Mouse (Mus musculus): Measurements from ENCODE around the gene Trap1a. TPM values are rescaled to one million over a fixed set of nuclear protein-coding genes. Genes with fewer than 3 reads are reported as not detected.

The Trap1a gene
- polyA plus RNA-seq, 1 experiment from 2014 or later = not detected

- Histone ChIP-seq H3K4me1 (no peaks in the 10 kb centered on the region), H3K27ac (no peak overlapping the region), H3K4me3 (no peak overlapping the region), H3K36me3 (ENCODE audit: poor library complexity, severe bottlenecking) (no peaks in the 10 kb centered on the region), H3K4me2 (no peak overlapping the region), H3K9ac (no peak overlapping the region), H3K27me3 (no peaks in the 10 kb centered on the region), H3K9me3 (replicated peaks) (no peaks in the 10 kb centered on the region)
- ATAC-seq = no peak
- WGBS = 74% methylated on average over 18 of the region's 18 CpGs
Measured at GRCm38 (mm10) chrX:139358361-139358760, 24.9 kb downstream of the Trap1a start.

- WGBS = 87% methylated on average over 3 of the region's 3 CpGs
- no peaks in the 10 kb centered on the region for H3K4me1 ChIP-seq
- ATAC-seq = no peak
Measured at GRCm38 (mm10) chrX:139366837-139367528, 33.5 kb downstream of the Trap1a start.

GRCm38 (mm10) chrX:139367529-139367908 is 34.0 kb downstream of the Trap1a start:
- no peak overlapping the region for H3K27ac ChIP-seq
- no peak overlapping the region for H3K4me3 ChIP-seq
- H3K9ac ChIP-seq = no peak overlapping the region
- H3K9me3 ChIP-seq (replicated peaks) = no peaks in the 10 kb centered on the region
- H3K4me1 ChIP-seq = no peaks in the 10 kb centered on the region
- H3K4me2 ChIP-seq = no peak overlapping the region
- ATAC-seq = no peak
- no peaks in the 10 kb centered on the region for H3K36me3 ChIP-seq (ENCODE audit: poor library complexity, severe bottlenecking)
- H3K27me3 ChIP-seq = no peaks in the 10 kb centered on the region

More at GRCm38 (mm10) chrX:139366837-139367528, 33.5 kb downstream of the Trap1a start:
- Histone ChIP-seq H3K27ac (no peak overlapping the region), H3K9me3 (replicated peaks) (no peaks in the 10 kb centered on the region), H3K4me3 (no peak overlapping the region), H3K9ac (no peak overlapping the region), H3K36me3 (ENCODE audit: poor library complexity, severe bottlenecking) (no peaks in the 10 kb centered on the region), H3K4me2 (no peak overlapping the region), H3K27me3 (no peaks in the 10 kb centered on the region)

- ATAC-seq = no peak
- H3K27ac ChIP-seq = no peak overlapping the region
- no peaks in the 10 kb centered on the region for H3K4me1 ChIP-seq
- H3K27me3 ChIP-seq = no peaks in the 10 kb centered on the region
- no peaks in the 10 kb centered on the region for H3K9me3 ChIP-seq (replicated peaks)
- H3K9ac ChIP-seq = no peak overlapping the region
- H3K36me3 ChIP-seq (ENCODE audit: poor library complexity, severe bottlenecking) = no peaks in the 10 kb centered on the region
- no peak overlapping the region for H3K4me2 ChIP-seq
- 58% methylated on average over 4 of the region's 4 CpGs for WGBS
- no peak overlapping the region for H3K4me3 ChIP-seq
Measured at GRCm38 (mm10) chrX:139369122-139369521, 35.6 kb downstream of the Trap1a start.

GRCm38 (mm10) chrX:139372665-139373064 is 39.2 kb downstream of the Trap1a start:
- Histone ChIP-seq H3K4me1 (no peaks in the 10 kb centered on the region), H3K9ac (no peak overlapping the region), H3K4me2 (no peak overlapping the region), H3K27me3 (no peaks in the 10 kb centered on the region), H3K4me3 (no peak overlapping the region), H3K36me3 (ENCODE audit: poor library complexity, severe bottlenecking) (no peaks in the 10 kb centered on the region), H3K9me3 (replicated peaks) (no peaks in the 10 kb centered on the region), H3K27ac (no peak overlapping the region)
- no peak for ATAC-seq

Other genes starting within 250 kb of the Trap1a start
- not detected in 2 replicates for gene Serpina7, start 248.4 kb upstream of the Trap1a start, polyA plus RNA-seq (2015; fragmentation: Nextera tagmentation; extraction: Ambion mirVana)
- gene 4930513O06Rik, start 247.4 kb upstream of the Trap1a start, polyA plus RNA-seq (2015; fragmentation: Nextera tagmentation; extraction: Ambion mirVana) = not detected in 2 replicates
- gene 4933428M09Rik, start 154.5 kb upstream of the Trap1a start, polyA plus RNA-seq (2015; fragmentation: Nextera tagmentation; extraction: Ambion mirVana) = not detected in 2 replicates
- 11.2 and 14.4 TPM in 2 replicates for gene Mum1l1, start 123.6 kb upstream of the Trap1a start, polyA plus RNA-seq (2015; fragmentation: Nextera tagmentation; extraction: Ambion mirVana)
- 1.9 TPM in 2 replicates for gene D330045A20Rik, start 146.7 kb downstream of the Trap1a start, polyA plus RNA-seq (2015; fragmentation: Nextera tagmentation; extraction: Ambion mirVana)
- gene Rnf128, start 229.6 kb downstream of the Trap1a start, polyA plus RNA-seq (2015; fragmentation: Nextera tagmentation; extraction: Ambion mirVana) = 1.1 and 1.5 TPM in 2 replicates

All from forebrain, embryonic 13.5 days (tissue).